Mouse (Mus musculus) thymus, postnatal 36 days (tissue): ENCODE results near the gene Limd1.

Experiments used
- DNase-seq, 2 experiments: peaks; one replicate each; pipeline ENCODE4 v3.0.0; 2022; ENCODE audit warnings: mixed read lengths in 2 of 2

Gene Limd1

DNA sequence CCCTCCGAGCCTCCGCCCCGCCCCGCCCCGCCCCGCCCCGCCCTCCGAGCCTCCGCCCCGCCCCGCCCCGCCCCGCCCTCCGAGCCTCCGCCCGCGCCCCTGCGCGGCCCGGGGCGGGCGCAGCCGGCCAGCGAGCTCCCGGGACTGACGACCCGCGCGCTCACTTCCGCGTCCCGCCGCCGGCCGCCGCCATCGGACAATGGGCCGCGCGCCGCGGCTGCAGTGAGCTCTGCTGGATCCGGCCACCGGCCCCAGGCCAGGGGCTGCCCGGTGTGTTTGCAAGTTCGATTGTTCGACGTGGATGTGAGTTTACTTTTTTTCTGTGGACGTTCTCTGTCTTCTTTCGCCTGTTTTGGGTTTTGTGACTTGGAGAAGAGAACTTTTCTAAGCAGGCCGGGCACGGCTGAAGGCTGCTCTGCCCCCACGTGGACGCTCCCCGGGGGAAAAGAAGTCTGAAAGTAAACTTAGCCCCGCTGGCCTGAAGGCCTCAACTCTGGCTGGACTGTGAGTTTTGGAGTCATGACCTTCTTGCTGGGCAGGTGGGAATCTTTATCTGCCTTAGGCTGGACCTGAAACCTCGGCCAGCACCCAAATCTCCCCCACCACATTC, at the start of gene Limd1:
TSS of gene Limd1 (plus strand) at position 121 of the 610 bp plus-strand sequence.
- peak; percentile 71 to 78 for DNase-seq

DNA sequence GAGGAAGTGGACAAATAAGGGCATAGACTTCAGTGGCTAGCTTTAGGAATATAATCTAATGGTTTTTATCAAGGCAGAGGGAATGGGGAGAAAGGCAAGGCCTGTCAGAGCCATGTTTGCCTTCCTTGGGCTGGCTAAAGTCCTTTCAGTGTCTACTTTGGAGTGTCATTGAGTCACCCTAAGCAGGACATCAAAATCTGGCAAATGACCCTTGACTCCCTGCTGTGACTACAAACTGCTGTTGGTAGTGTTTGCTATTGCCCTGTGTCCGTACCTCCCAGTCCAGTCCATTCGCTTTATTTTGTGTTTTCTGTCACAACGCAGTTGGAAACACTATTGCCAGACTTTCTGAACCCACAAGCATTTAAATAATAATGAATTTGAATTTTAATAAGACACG, 48.6 kb upstream of the Limd1 start:
- DNase-seq = no peak

DNA sequence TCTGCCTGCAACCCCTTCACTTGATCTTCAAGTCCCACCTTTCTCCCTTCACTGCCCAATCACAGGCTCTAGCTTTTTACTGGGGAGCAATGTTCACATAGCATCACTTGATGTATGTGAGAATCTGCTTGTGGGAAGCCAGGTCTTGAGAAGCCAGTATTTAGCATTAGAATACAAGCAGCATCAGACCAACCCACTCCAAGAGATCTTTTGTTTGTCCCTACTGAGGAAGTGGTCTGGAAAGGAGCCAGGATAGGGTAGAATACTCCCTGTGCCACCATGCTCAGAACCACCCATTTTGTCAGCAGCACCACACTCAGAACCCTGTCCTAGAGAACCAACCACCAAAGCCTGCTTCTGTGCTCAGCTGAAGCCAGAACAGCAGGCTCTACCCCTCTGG, 47.5 kb upstream of the Limd1 start:
- no peak for DNase-seq

DNA sequence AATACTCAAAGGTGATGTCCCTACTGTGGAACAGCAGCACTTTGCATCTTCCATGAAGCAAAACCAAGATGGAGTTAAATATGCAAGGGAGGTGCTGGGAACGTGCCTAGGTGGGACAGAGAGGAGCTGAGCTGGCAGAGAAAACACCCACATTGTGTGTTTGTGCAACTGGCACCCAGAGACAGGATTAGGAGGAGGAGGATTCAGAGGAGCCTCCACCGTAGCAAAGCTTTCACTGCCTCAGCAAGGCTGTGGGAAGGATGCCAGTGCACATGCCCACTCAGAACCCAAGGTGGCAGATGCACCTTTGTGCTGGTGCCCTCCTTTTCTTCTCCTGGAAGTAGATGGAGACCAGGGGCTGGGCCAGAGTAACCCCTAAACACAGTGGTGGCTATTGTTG, 40.3 kb upstream of the Limd1 start:
- no peak for DNase-seq

DNA sequence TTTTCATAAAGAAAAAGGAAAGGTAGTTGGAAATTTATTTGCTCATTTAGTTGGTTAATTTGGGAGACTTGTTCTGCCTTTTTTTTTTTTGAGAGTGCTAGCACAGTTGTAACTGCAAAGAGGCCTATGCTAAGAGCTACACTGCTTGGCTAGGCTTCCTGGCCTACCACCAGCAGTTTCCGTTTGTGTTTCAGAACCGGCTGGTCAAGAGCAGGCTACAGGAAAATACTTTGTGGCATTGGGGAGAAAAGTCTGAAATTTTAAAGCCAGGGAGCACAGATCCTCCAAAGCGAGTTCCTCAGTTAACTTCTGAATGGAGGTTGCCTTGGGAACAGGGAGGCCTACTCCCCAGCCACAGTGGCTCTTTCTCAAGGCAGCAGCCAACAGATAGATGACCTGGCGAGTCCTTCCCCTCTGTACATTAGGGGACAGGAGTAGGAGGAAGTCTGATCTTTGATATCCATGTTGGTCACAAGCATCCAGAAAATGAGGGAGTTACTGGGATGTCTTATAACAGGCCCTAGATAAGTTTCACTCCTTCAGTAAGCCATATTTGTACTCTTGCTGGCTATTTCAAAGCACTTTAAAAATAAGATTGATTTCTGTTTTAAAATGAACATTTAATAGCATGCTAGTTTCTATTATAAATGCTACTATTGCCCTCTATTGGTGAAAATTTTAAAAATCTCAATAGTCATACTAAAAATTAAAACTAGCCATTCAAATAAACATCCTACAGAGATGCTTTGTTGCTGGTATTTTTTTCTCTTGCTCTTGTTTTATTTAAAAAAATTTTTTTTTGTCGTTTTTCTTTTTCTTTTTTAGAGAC, 38.1 kb upstream of the Limd1 start:
- no peak for DNase-seq

DNA sequence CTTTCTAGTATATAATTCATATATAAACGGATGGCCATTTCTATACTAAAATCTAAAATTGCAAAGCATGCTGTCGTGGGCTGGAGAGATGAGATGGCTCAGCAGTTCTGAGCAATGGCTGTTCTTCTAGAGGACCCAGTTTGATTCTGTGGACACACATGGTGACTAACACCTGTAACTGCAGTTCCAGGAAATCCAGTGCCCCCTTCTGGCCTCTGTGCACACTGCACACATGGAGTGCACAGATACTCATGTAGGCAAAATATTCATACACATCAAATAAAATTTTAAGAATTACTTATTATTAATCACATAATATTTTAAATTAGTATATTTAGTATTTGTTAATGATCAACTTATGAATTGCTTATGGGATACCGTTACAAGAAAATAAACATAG, 31.4 kb upstream of the Limd1 start:
- DNase-seq = peak; percentile 44 to 46

- DNase-seq = no peak
Measured at GRCm38 (mm10) chr9:123448594-123448993, 29.9 kb upstream of the Limd1 start.

DNA sequence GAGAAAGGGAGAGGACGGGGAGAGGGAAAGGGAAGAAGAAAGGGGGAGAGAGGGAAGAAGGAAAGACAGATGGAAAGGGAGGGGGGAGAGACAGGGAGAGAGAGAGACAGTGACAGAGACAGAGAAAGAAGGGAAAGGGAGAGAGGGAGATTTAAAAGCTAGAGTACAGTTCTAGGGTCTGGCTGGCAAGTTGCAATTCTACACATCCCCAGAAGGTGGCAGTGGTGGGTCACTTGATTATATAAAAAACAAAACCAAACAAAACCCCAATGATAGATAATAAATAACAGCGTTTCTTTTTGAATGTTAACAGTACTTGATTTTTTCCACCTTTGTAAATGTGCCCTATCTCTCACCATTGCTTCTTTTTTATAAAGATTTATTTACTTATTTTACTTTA, 28.3 kb upstream of the Limd1 start:
- DNase-seq = peak; percentile 25 to 48

GRCm38 (mm10) chr9:123451772-123452171, 26.7 kb upstream of the Limd1 start:
- no peak for DNase-seq

DNA sequence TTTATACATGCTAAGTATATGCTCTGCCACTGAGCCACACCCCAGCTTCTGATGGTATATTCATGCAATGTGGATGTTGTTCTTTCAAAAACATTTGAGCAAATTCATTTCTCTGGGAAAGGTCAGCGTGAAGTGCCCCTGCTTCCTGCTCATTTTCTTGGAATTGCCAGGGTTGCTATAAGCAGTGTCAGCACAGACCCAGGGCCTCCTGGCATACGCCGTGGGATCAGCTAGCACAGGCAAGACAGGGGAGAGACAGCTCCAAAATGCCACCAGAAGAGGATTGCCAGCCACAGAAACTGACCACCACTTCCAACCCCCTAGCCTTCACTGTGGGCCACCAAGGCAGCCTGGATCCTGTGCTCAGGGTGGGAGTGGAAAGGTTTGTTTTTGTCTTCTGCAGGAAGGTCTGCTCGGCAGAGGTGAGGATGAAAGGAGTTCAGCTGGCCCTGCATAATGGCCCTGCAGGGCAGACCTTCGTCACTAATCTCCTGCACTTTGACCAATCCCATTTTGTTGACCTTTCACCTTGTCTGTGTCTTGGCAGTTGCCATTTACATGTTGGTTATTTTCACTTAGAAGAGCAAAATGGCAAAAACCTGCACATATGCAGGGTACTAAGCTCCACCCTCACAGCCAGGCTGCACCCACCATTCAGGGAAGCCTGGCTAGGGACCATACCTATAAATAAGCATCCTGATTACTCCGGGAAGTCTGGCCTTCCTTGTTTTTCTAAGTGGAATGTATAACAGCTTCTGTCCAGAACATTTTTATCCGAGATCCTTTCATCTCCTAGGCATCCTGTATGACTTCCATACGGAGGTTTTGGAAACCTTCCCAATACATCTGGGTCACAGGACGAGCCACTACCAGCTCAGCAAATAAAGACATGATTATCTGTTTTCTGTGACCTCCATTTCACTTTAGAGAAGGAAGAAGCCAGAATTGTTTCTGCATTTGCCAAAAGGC, 21.6 kb upstream of the Limd1 start:
- no peak for DNase-seq

DNA sequence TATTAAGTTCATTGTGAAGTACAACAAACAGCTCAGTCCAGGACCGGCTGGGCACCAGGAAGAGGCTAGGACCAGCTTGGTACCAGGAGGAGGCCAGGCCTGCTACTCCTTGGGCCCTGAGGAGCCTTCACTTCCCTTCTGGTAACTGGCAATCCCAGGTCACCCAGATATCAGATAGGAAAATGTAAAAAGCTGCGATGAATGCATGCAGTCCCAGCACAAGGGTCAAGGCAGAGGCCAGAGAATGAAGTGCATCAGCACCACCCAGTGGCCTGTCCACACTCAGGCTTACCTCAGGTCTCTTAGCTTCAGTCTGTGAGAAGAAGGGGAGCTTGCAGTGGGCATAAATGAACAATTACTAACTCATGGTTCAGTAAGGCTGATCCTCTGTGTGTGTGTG, 20.9 kb upstream of the Limd1 start:
- DNase-seq = no peak

DNA sequence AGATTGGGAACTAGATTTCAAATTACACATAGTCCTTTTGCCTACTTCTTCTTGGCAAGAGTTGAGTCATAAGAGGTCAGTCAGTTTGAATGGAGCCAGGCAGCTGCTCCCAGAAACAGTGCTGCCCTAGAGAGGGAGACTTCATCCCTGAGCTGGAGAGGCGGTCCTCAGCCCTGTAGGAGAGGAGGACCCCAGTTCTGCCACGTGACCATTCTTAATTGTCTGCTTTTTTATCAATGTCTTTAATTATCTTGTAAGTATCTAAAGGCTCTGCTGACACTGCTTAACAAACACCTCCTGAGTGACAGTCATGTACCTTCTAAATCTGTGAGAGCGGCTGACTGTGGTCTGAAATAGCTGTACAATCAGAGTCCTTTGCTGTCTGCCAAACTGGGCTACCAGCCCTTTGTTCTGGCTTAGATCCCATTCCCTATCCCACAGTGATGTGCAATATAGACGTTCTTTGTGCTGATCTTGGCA, 11.3 kb upstream of the Limd1 start:
- DNase-seq = no peak

DNA sequence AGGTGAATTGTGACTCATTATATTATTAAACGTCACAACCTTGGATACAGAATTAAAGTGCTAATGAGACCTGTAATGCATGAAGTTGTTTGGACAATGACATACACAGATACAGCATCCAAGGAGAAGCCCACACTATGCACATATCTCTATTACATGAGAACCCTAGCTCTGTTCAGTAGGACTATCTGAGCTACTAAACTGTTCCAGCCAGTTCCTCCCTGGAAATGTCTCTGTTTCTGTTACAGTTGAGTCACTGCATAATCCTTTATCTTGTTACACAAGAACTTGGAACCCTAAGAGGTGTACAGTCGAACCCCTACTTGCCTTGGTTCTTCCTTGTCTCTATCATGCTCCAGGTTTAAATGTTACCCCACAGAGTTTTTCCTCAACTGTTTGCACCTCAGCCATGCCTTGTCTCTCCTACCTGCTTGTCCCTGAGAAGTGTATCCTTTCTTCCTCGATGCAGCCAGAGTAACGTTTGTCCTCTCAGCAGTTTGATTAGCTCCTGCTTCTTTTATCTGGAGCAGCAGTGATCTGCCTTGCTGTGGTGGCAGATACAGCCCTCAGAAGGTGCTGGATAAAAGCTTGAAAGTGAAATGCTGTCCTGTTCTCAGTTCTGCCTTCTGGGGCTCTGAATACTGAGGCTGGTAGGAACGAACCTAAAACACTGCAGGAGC, 10.0 kb upstream of the Limd1 start:
- no peak for DNase-seq

- no peak for DNase-seq
Measured at GRCm38 (mm10) chr9:123469087-123469486, 9.4 kb upstream of the Limd1 start.

GRCm38 (mm10) chr9:123473377-123473776, 5.1 kb upstream of the Limd1 start:
- no peak for DNase-seq

GRCm38 (mm10) chr9:123475569-123475968, 2.9 kb upstream of the Limd1 start:
- no peak for DNase-seq

- DNase-seq = peak; percentile 14 to 29
Measured at GRCm38 (mm10) chr9:123478031-123478585, 398 bp upstream of the Limd1 start.

DNA sequence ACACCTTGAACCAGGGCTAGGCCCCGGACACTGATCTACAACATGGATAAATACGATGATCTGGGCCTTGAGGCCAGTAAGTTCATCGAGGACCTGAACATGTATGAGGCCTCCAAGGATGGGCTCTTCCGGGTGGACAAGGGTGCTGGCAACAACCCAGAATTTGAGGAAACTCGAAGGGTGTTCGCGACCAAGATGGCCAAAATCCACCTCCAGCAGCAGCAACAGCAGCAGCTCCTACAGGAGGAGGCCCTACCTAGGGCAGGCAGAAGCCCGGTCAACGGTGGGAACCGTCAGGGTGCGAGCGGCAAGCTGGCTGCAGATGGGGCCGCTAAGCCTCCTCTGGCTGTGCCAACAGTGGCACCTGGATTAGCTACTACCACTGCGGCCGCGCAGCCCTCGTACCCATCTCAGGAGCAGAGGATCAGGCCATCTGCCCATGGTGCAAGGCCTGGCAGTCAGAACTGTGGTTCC, 727 bp downstream of the Limd1 start:
- DNase-seq = peak; percentile 36 to 44

GRCm38 (mm10) chr9:123479876-123480252, 1.4 kb downstream of the Limd1 start:
- no peak for DNase-seq

DNA sequence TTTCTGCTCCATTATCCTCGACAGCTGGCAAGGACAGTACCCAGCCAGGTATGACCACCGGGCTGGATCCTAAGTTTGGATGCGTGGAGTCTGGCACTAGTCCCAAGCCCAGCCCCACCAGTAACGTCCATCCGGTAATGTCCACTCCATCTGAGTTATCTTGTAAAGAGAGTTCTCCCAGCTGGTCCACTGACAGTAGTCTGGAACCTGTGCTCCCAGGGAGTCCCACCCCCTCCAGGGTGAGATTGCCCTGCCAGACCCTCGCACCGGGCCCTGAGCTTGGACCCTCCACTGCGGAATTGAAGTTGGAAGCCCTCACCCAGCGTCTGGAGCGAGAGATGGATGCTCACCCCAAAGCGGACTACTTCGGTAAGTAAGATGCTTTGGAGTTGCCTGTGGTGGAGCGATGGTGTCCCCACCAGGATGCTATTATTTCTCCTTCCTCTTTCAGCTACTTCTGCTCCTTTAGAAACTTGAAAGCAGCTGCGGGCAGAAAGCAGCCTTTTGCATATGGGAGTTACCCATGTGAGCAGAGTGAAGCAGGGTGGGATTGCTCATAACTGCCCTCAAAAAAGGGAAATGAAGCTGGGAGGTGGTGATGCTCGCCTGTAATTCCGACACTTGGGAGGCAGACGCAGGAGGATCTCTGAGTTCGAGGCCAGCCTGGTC, 1.9 kb downstream of the Limd1 start:
- DNase-seq = peak; percentile 18 to 24

DNA sequence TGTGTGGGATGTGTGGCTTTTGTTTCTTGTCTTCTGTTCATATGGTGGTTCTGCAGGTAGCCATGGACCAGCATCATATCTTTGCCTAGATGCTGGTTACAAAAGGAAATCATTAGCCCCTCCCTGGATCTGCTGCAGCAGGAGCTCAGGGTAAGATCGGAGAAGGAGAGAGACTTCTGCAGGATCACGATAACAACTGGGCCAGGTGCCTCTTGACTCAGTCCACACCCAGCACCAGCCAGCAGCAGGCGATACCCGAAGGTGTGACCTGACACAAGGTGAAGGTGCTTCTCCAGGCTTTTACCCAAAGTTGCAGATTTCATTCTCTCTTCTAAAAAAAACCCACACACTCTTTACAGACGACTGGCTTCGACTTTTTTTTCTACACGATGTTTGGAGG, 2.6 kb downstream of the Limd1 start:
- no peak for DNase-seq

DNA sequence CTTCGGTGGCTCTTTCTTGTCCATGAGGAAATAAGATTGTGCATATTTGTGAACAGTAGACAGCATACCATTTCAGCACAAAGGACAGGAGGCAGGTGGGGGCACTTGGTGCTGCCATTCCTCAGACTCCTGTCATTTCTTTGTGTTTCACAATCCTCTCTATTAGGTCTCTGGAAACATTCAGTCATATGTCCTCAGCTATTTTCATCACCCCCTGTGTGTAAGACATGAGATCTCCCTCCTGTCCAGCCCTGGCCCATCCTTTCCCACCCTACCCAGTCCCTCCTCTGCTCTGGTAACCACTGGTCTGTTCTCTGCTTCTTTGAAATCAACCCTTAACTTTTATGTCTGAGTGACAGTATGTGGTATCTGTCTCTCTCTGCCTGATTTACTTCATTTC, 5.1 kb downstream of the Limd1 start:
- DNase-seq = no peak
